Mouse (Mus musculus) neural tube, embryonic 10.5 days (tissue): ENCODE results near the gene Glis1.

Source experiments
- DNase-seq: peaks from one replicate; pipeline ENCODE4 v3.0.0-alpha.2; 2017; ENCODE audit warnings: low spot score; ENCODE audit errors: extremely low spot score

Gene Glis1

DNA sequence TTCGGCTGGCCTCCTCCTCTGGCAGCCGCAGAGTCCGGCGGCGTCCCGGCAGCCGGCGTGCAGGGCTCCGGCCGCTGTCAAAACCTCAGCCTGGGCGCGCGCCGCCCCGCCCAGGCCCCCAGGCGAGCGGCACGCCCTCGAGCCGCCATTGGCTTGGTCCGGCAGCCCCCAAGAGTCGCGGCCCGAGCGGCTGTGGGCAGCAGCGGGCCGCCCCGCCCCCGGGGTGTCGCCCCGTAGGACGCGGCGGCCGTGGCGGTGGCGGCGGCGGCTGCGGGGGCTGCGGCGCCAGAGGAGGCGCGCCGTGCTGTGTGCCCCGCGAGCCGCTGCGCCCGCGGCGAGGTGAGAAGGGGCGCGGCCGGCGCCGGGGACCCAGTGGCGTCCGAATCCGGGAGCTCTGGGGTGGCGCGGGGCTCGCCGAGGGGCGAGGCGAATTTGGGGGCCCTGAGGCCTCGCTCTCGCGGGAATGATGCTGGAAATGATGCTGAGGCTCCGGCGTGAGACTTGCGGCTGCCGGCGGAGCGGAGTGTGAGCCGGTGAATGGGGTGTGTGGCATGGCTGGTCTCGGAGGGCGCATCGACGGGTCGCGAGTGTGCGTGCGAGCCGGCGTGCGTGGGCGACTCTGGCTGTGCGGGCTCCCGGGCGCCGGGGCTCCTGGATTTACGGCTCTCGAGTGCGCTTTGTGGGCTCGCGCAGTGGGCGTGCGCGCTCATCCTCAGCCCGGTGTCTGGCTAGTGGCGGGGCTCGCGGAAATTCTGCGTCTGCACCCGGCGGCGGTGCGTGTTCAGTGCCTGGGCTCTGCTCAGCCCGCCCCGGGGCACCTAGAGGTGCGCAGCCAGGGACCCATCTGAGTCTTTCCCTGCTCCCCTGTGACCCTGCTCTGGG, at the start of gene Glis1:
Gene Glis1, plus strand, starts transcription at position 236 of the 882 bp plus-strand sequence.
- DNase-seq: peak; percentile 80

DNA sequence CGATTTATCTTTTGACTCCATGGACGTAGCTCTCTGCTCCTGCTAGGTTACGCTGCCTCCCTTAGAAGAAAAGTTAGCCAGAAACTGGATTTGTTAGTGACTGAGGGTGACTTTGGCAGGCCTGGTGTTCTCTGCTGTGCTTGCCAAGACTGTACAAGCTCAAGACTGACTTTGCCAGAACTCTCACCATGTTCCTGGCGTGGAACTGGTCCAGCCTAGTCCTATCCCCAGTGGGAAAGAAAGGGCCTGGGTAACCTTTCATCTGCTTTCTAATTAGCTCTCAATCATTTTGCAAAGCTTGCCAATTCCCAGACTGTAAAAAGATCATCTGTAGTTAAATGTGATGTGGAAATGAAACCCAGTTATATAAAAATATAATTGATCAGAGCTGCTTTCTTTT, 47.4 kb upstream of the Glis1 start:
- DNase-seq: no peak

DNA sequence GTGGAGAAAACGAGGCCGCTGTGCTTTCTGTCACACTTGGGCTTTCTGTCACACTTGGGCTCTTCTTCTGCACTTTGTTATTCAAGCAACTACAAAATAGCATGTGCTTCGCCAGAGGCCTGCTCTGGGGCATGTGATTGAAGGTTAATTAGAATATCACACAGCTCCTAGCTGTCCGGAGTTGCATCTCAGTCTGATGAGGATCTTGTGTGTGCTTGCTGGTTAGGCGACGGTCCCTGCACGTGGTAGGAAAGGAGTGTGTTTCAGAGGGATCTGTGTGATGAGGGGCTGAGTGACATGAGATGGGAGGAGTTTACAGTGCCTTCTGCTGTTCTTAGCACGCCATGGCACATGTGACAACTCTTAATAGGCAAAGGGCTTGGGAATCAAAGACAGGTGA, 46.9 kb upstream of the Glis1 start:
- DNase-seq: no peak

DNA sequence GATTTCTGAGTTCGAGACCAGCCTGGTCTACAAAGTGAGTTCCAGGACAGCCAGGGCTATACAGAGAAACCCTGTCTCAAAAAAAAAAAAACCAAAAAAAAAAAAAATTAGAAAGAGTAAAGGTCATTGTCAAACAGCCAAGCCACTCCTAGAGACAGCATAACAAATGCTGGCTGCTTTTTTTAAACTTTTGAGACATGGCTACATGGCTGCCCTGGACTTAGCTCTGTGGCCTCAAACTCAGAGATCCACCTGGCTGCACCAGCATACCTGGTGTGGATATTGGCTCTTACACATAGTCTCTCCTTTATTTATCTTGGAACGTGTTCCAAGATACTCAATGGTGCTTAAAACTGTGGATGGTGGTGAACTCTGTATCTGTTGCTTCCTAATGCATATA, 46.1 kb upstream of the Glis1 start:
- DNase-seq: no peak

DNA sequence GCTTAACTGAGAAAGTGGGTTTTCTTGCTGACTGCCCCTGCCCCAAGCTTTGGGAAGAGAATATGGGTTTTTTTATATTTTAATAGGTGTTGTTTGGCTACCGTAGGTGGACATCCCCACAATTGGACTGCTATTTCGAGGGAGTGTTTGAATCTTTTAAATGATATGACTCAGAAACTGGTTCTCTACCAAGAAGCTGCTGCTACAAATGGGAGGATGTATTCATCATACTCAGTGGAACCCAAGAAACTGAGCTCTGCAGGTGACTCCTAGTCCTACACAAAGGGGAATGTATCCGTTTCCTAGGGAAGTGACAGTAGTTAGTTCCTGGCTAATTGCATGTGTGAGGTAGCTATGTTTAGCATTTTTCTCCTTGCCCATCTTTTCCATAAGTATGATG, 45.0 kb upstream of the Glis1 start:
- no peak for DNase-seq

DNA sequence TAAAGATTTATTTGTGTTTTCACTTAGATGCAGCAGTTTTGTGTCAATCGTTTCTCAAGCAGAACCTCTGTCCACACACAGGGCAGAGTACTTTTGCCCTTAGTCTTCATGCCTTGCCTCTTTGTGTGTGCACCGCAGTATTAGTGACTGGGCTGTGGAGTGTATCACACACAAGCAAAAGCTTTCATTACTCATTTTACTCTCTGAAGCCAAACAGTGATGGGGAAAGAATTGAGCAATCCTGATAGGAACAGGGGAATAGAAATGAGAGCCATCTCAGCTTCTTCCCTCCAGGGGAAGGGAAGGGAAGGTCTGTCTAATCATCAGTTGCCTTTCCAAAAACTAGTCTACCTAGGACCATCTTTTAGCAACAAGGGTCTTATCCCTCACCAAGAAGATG, 40.6 kb upstream of the Glis1 start:
- no peak for DNase-seq

DNA sequence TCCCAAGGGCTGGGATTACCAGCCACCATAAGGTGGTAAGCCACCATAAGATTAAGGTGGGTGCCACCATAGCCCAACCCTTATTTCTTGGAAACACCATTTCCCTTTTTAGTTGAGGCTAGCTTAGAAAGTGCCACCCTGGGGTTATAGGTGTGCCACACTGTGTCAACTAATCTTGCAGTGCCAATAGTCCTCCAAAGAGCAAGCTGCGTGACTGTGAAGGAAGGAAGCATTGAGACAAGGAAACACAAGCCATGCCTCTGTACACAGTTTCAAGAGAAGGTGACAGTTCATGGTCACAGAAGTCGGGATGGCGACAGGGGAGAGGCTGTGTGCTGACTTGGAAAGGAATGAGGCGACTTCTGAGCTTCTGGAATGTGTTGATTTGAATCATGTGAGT, 14.2 kb upstream of the Glis1 start:
- DNase-seq: no peak

DNA sequence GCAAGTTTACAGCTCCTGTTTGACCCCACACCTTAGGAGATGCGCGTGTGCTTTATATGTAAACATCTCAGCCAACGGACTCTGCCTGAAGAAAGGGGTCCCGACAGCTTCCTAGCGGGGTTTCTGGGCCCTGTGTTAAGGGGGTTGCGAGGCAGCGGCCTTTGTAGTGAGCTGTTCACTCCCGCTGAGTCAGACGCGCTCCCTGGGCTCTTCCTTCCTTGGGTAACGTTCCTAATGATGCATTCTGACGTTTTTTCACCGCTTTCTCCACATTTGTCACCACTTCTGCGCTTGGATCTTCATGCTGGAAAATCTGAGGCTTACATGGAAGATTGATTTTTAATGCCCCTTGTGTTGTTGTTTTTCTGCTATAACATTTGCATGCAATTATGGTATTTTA, 12.7 kb upstream of the Glis1 start:
- no peak for DNase-seq

DNA sequence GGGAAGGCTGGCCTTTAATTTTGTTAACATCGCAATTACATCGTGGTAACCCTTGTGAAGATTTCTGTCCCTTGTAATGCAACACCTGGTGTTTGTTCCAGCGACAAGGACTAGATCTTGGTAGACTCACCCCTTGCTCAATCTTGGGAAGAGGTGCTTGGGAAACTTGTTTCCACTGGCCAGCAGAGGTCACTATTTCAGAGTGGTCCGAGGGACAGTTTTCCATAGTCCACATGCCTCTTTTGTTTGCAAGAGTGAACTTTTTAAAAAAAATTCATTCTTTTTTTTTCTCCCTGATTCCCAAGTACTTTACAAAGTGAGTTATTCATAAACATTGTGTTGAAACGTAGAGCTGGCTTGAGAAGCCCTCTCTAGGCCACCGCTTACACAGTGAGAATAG, 12.2 kb upstream of the Glis1 start:
- no peak for DNase-seq

DNA sequence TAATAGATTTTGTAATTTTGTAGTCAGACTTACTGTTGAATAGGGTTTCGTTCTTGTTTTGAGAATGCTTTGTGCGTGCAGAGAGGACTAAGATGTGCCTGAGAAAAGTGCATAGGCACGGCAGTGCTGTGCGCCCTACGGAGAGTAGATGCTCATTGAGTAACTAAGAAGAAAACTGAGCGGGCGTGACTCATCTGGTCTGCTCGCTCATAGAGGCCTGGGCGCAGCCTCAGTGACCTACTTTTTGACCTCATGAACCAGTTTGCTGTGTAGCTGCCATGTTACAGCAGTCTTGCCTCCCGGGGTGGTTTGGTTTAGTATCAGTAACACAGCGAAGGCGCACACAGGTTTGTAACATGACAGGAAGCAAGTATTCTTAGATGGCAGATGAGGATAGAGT, 8.8 kb upstream of the Glis1 start:
- DNase-seq: no peak

DNA sequence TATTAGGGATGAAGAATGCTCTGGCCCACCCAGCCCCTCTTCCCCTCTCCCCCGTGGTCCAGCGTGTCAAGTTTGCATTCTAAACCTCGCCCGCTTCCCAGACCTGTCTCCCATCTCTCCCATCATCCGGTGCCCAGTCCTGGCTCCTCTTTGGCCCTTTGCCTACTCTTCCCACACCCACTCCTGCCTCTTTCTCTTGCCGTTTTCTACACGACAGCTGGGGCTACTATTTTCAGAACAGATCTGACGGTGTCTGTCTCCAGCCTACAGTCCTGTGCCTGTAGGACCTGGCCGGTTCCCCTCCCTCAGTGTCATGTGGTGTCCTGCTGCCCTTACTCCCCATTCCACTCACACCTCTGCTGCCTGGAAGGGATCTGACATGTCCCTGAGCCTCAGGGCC, 7.8 kb upstream of the Glis1 start:
- DNase-seq: no peak

DNA sequence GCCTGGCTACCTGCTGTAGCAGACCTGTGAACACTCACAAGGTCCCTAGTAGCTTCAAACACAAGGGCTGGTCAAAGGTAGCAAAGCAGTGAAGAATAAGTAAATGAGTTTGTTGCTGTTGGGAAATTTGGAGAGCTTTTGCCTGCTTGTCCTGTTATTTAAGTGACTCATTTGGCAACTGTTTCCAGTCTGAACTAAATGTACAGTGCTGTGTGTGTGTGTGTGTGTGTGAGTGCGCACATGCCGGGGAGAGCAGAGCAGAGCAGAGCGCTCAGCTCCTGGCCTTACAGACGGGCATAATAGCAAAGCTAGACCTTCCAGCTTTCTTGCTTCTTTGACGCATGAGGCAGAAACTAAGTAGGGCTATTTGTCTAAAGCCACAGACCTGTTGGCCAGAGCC, 1.7 kb upstream of the Glis1 start:
- no peak for DNase-seq

DNA sequence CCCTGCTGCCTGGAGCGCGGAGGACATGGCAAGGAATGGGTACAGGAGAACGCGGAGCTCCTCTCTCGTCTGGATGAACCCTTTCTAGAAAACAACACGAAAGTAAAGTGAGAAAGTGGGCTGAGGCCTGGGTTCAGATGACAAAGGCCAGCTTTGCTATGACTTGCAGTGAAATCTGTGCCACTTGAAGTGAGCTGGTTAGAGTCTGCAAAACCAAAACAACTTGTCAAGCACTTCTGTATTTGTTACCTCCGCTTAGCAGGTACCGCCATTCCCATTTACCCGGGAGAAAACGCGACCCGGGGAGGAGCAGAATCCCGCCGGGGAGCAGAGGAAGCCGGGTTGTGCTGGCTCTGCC, 414 bp upstream of the Glis1 start:
- DNase-seq: peak; percentile 53

DNA sequence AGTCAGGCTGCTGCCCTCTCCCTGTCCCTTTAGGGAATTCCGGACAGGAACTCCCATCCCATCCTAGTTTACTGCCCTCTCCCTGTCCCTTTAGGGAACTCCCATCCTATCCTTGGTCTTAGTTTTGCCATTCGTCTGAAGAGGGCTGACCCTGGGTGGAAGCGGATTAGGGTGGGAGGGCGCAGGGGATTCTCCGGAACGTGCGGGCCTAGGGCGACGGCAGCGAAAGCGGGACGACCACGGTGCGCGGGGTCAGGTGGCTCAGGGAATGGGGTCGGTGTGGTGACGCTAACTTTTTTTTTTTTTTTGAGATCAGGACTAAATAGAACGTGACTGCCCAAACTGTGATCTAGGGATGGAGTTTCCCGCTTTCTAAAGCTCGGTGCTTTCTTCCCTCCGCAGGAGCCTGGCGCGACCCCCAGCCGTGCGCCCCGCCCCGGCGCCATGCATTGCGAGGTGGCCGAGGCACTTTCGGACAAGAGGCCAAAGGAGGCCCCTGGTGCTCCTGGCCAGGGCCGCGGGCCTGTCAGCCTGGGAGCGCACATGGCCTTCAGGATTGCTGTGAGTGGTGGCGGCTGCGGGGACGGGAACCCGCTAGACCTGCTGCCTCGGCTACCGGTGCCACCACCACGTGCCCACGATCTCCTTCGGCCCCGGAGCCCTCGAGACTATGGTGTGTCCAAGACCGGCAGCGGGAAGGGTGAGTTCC, 1.0 kb downstream of the Glis1 start:
- peak; percentile 52 for DNase-seq

DNA sequence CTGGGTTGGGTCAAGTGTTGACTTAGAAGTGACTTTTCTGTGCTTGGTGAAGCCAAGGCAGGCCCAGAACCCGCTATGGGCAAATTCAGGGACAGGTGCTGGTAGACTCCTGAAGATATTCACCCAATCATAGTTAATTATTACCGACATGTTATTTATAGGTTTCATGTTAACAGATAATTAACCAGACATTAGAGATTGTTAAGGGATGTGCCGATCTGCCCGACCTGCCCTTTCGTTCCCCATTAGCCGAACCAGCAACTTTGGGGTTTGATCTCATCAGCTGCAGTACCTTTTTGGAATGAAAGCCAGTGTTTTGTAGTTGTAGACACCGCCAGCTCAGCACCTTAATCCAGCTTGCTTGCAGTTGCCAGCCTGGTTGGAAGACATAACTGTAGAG, 2.1 kb downstream of the Glis1 start:
- DNase-seq: no peak

DNA sequence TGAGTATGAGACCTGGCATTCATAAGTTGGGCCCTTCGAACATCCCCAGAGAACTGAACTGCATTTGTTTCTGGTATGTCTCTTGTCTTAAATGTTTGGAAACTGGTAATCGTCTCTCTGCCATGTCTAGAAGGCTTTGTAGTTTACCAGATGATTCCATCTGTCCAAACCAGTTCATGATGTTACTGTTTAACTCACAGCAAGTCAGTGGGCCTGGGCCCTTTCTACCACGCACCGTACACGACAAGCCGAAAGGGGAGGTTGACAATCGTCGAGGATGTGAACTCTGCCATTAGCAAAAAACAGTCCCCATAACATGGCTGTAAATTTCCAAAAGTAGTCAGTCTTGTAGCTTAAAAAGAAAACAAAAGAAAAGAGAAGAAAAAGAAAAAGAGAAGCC, 4.3 kb downstream of the Glis1 start:
- DNase-seq: no peak

DNA sequence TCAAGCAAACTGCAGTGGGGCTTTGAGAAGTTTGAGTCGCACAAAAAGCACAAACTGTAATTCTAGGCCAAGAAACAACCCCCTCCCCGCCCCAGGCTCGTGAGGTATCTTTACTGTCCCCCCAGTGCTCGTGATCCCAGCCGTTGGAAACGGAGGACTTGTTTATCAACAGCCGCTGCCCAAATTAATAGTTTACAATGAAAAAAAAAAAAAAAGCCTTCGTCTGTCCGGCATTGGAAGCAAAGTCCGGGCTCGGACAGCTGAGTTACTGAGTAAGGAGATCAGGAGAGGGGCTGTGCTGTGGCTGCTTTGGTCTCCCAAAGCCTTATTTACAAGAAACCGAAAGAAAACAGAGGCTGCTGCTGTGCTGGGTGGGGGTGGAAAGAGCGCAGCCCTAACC, 5.9 kb downstream of the Glis1 start:
- no peak for DNase-seq

DNA sequence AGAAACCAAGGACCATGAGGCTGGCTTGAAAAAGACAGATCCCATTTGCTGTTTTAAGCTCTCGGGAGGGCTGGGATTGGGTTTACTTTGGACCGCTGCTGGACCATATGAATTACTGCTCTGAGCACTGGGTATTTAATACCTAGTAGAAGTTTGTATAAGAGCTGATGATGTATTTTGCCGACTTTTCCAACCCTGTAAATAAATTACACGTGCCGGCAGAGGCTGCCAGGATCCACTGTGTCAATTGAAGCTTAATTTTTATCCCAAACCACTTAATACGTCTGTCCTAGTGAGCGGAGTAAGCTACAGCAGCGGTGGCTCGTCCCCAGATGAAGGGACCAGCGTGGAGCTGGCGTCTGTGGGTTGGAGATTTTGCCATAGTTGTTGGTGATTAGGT, 7.9 kb downstream of the Glis1 start:
- DNase-seq: no peak

DNA sequence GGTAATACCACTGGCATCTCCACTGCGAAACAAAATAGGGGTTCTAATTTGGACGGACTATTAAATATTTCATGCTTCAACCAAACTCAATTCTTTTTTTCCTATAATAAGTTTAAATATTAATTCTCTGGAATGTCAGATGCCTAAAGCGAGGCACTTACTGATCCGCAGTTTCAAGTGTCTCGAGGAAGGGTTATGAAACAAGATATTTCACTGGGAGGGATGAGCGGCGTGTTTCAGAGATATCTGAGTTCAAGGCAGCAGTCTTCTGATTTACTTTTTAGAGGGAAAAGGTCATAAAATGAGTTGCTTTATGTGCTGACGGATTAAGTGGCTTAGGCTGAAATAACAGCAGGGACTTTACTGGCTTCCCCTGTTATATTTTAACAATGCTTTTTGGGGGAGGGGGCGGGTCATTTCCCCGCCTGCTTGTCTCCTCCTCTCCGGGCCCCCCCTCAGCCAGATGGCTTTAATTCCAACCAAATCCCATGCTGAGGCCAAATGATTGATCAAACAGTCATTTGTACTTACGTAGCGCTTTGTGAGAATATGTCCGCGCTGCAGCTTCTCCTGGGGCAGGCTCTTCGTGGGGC, 8.6 kb downstream of the Glis1 start:
- DNase-seq: no peak

DNA sequence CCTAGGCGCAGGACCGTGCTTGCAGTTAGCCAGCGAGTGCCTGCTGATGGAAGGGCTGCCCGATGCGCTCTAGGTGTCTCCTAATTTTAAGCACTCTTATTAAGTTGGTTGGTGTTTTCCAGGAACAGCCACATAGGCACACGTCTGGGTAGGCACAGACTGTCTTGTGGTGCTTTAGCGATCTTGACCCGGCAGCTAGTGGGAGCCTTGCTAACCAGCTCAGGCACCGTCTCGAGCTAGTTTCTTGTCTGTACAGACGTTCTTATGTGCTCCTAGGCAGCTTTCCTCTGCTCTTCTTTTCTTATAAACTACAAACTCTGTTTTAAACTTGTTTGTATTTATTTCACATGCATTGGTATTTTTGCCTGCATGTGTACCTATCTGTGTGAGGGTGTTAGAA, 9.2 kb downstream of the Glis1 start:
- no peak for DNase-seq

DNA sequence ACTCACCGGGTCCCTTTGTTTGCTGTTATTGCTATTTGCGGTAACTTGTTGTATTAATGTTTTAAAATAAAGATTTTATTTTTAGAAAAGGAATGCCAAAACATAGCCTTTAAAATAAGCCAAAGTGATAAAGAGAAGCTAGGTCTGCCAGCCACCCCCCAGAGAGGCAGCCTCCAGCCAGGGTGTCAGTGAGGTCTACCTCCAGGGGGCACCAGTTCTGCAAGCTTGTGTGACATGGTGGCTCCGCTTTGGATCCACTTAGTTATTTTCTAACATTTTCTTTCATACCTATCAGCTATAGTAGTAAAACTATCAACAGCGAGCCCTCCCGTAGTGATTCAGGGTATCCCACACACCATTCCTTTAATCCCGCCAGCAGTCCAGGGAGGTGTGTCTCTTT, 14.1 kb downstream of the Glis1 start:
- no peak for DNase-seq

DNA sequence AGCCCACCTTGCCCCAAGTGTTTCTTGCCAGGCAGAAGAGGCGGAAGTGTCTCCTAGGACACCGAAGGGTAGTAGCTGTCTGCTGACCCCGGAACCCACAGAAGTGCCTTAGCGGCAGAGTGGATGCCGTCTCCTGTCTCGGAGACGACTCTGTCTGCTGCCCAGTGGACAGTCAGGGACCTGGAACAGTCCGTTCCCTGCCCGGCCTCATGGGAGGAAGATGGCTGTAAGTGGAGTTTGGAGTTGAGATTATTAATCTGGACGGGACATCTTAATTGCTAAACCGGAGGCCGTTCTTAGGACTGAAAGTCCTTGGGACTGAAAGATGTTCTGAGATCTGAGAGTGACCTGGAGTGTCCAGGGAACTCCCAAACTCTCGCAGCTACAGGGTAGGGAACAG, 15.1 kb downstream of the Glis1 start:
- no peak for DNase-seq
